Mouse (Mus musculus) neutrophil, adult 83 days (primary cell): Measurements from ENCODE around the gene Hoxd1. TPM values are rescaled to one million over a fixed set of nuclear protein-coding genes. Genes with fewer than 3 reads are reported as not detected.

Experiments used
- total RNA-seq, 2 experiments: library from RNA; stranded (reverse); gene quantifications; one replicate each; pipeline ENCODE4 v1.2.4; 2023

Hoxd1 gene
- total RNA-seq: not detected

GRCm38 (mm10) chr2:74762522-74763244 lies at the start of gene Hoxd1:
Gene Hoxd1, plus strand, starts transcription at chr2:74762980.

GRCm38 (mm10) chr2:74726551-74726950 lies 36.2 kb upstream of the Hoxd1 start, which contains the start of gene Gm28230:
Gene Gm28230, plus strand, starts transcription at chr2:74726728.

Other genes with a start within 250 kb of the Hoxd1 start
- gene Lnpk, start 183.5 kb upstream of the Hoxd1 start, total RNA-seq: 10 to 100 TPM; 40.6 to 49.3 TPM
- not detected for gene Evx2, start 103.4 kb upstream of the Hoxd1 start, total RNA-seq
- gene Hoxd13, start 94.7 kb upstream of the Hoxd1 start, total RNA-seq: not detected
- not detected for gene Hoxd12, start 88.0 kb upstream of the Hoxd1 start, total RNA-seq
- not detected for gene Hoxd11, start 83.4 kb upstream of the Hoxd1 start, total RNA-seq
- not detected for gene Hoxd10, start 71.1 kb upstream of the Hoxd1 start, total RNA-seq
- gene Hoxd9, start 65.3 kb upstream of the Hoxd1 start, total RNA-seq: not detected
- not detected for gene Hoxd8, start 58.4 kb upstream of the Hoxd1 start, total RNA-seq
- not detected for gene Hoxd3, start 51.1 kb upstream of the Hoxd1 start, total RNA-seq
- not detected for gene Hoxd4, start 51.1 kb upstream of the Hoxd1 start, total RNA-seq
- gene Gm28230, start 36.3 kb upstream of the Hoxd1 start, total RNA-seq: not detected
- 10 to 100 TPM; 17.1 to 19.0 TPM for gene Mtx2, start 62.8 kb downstream of the Hoxd1 start, total RNA-seq